Mouse (Mus musculus): ENCODE measurements around the gene Trim25.
"Not testable (repeated sequence)": the region's sequence is repeated elsewhere in the genome, so short reads cannot be mapped to it uniquely, and the experiment has no call there.

Trim25 gene

GRCm38 (mm10) chr11:88995616-88996015 is 3.6 kb upstream of the Trim25 start:
- DNase-seq: no peak

GRCm38 (mm10) chr11:88996427-88996826 is 2.7 kb upstream of the Trim25 start:
- peak; percentile 67 for DNase-seq

- not testable (repeated sequence) for DNase-seq
These were observed 1.8 kb upstream of the Trim25 start for GRCm38 (mm10) chr11:88997343-88997742.

GRCm38 (mm10) chr11:88998406-88998805 is 770 bp upstream of the Trim25 start:
- DNase-seq: no peak

GRCm38 (mm10) chr11:88999723-89000526 is 749 bp downstream of the Trim25 start:
- DNase-seq: no peak

- no peak for DNase-seq
These were observed 1.3 kb downstream of the Trim25 start for GRCm38 (mm10) chr11:89000527-89000819.

- DNase-seq: no peak
These were observed 2.4 kb downstream of the Trim25 start for GRCm38 (mm10) chr11:89001569-89001968.

- no peak for DNase-seq
These were observed 2.9 kb downstream of the Trim25 start for GRCm38 (mm10) chr11:89002068-89002467.

GRCm38 (mm10) chr11:89002621-89003020 is 3.4 kb downstream of the Trim25 start:
- DNase-seq: no peak

GRCm38 (mm10) chr11:89003078-89003477 is 3.9 kb downstream of the Trim25 start:
- no peak for DNase-seq

GRCm38 (mm10) chr11:89003726-89004125 is 4.5 kb downstream of the Trim25 start:
- no peak for DNase-seq

GRCm38 (mm10) chr11:89005473-89005872 is 6.3 kb downstream of the Trim25 start:
- DNase-seq: no peak

- DNase-seq: no peak
These were observed 7.2 kb downstream of the Trim25 start for GRCm38 (mm10) chr11:89006404-89006803.

- no peak for DNase-seq
These were observed 8.4 kb downstream of the Trim25 start for GRCm38 (mm10) chr11:89007582-89007981.

- no peak for DNase-seq
These were observed 9.9 kb downstream of the Trim25 start for GRCm38 (mm10) chr11:89009066-89009465.

GRCm38 (mm10) chr11:89009496-89009895 is 10.3 kb downstream of the Trim25 start:
- DNase-seq: no peak

GRCm38 (mm10) chr11:89012241-89012640 is 13.1 kb downstream of the Trim25 start:
- no peak for DNase-seq

GRCm38 (mm10) chr11:89017514-89018182 is 18.5 kb downstream of the Trim25 start:
- DNase-seq: no peak

- no peak for DNase-seq
These were observed 21.6 kb downstream of the Trim25 start for GRCm38 (mm10) chr11:89020681-89021305.

GRCm38 (mm10) chr11:89021687-89022086 is 22.5 kb downstream of the Trim25 start:
- DNase-seq: no peak

GRCm38 (mm10) chr11:89022120-89022731 is 23.1 kb downstream of the Trim25 start:
- DNase-seq: no peak

- no peak for DNase-seq
These were observed 24.3 kb downstream of the Trim25 start for GRCm38 (mm10) chr11:89023477-89023876.

- peak; percentile 86 for DNase-seq
These were observed 25.2 kb downstream of the Trim25 start for GRCm38 (mm10) chr11:89024181-89024881.

All from lung, postnatal 14 days (tissue).